Mouse (Mus musculus) forebrain, postnatal 0 days (tissue): ENCODE data around the gene Glrx2. TPM values are rescaled to one million over a fixed set of nuclear protein-coding genes. Genes with fewer than 3 reads are reported as not detected.

Source experiments
- ATAC-seq: fragments of 200-750 bp; cut with Nextera tagmentation; 2 replicates; pipeline ENCODE4 v1.8.0; 2017; ENCODE audit warnings: mild to moderate bottlenecking, moderate library complexity
- DNase-seq: peaks from one replicate; pipeline ENCODE4 v3.0.0-alpha.2; 2015
- H3K27ac ChIP-seq: fragments of 300-500 bp; sonication (generic); 2 replicates; pipeline ENCODE4 v1.5.1; 2014; ENCODE audit warnings: low read depth, mild to moderate bottlenecking, antibody characterized with exemption, low read length, moderate library complexity, mixed read lengths
- H3K27me3 ChIP-seq: fragments of 300-500 bp; sonication (generic); 2 replicates; pipeline ENCODE4 v1.6.1; 2014; ENCODE audit warnings: mild to moderate bottlenecking, low read length, mixed read lengths; ENCODE audit not compliant: insufficient read depth
- H3K36me3 ChIP-seq: fragments of 300-500 bp; sonication (generic); 2 replicates; pipeline ENCODE4 v1.6.1; 2014; ENCODE audit warnings: mild to moderate bottlenecking, moderate library complexity; ENCODE audit not compliant: insufficient read depth
- H3K4me1 ChIP-seq: fragments of 300-500 bp; sonication (generic); 2 replicates; pipeline ENCODE4 v1.6.1; 2014; ENCODE audit warnings: antibody characterized with exemption; ENCODE audit not compliant: insufficient read depth
- H3K4me2 ChIP-seq: fragments of 300-500 bp; sonication (generic); 2 replicates; pipeline ENCODE4 v1.6.1; 2014; ENCODE audit warnings: low read depth, mild to moderate bottlenecking, moderate library complexity
- H3K4me3 ChIP-seq: fragments of 300-500 bp; sonication (generic); 2 replicates; pipeline ENCODE4 v1.5.1; 2014; ENCODE audit warnings: low read depth, low read length, mixed read lengths
- H3K9ac ChIP-seq: fragments of 300-500 bp; sonication (generic); 2 replicates; pipeline ENCODE4 v1.6.1; 2014; ENCODE audit warnings: mild to moderate bottlenecking
- H3K9me3 ChIP-seq: fragments of 300-500 bp; sonication (generic); 2 replicates; pipeline ENCODE4 v1.6.1; 2016; ENCODE audit warnings: low read length
- CTCF ChIP-seq: sonication (generic); IDR thresholded peaks from 2 replicates; pipeline ENCODE4 v1.5.1; 2016; ENCODE audit warnings: antibody characterized with exemption, control low read depth, low read depth
- WGBS: fragments of 180-500 bp; shearing (Covaris S2); extraction: QIAGEN DNeasy Blood & Tissue Kit; methylation state at CpG from one replicate; pipeline ENCODE4 v1.1.7; 2014; 5-methylcytosine and 5-hydroxymethylcytosine counted together
- polyA plus RNA-seq: library from polyadenylated mRNA; unstranded; fragments of >200 nt; fragmentation: Nextera tagmentation; extraction: Ambion mirVana; gene quantifications from 2 replicates; pipeline ENCODE4 v1.2.1, GENCODE M21; 2015
- total RNA-seq: library from RNA; depleted of rRNA; stranded (reverse); fragments of >200 nt; gene quantifications from 2 replicates; pipeline ENCODE4 v1.2.3, GENCODE M21; 2014

Glrx2 gene
- total and polyA plus RNA-seq, 2 experiments from 2014 or later: 42.8 to 135 TPM

GRCm38 (mm10) chr1:143745871-143746270 lies 29.7 kb downstream of the Glrx2 start:
- no peak for DNase-seq
- WGBS: 93% methylated on average over 10 of the region's 10 CpGs

GRCm38 (mm10) chr1:143762159-143762558 lies 46.0 kb downstream of the Glrx2 start:
- no peaks in the 10 kb centered on the region for H3K4me1 ChIP-seq
- H3K27ac ChIP-seq: no peak overlapping the region
- TF ChIP-seq CTCF: no peak
- peaks cover 68% of the 10 kb centered on the region for H3K36me3 ChIP-seq
- no peaks in the 10 kb centered on the region for H3K27me3 ChIP-seq
- no peak overlapping the region for H3K9ac ChIP-seq
- ATAC-seq: no peak
- H3K4me2 ChIP-seq: no peak overlapping the region
- no peak overlapping the region for H3K4me3 ChIP-seq
- no peak for DNase-seq
- 96% methylated on average over 8 of the region's 8 CpGs for whole genome bisulfite sequencing
- H3K9me3 ChIP-seq: no peaks in the 10 kb centered on the region

More at GRCm38 (mm10) chr1:143745871-143746270, 29.7 kb downstream of the Glrx2 start:
- Histone ChIP-seq H3K9me3 (no peaks in the 10 kb centered on the region), H3K27ac (no peak overlapping the region), H3K4me1 (0 out of 2 replicates have a peak, but pooled peaks cover 5% of the 10 kb centered on the region), H3K9ac (no peak overlapping the region), H3K4me3 (no peak overlapping the region), H3K36me3 (peaks cover 54% of the 10 kb centered on the region), H3K4me2 (no peak overlapping the region), H3K27me3 (no peaks in the 10 kb centered on the region)
- no peak for ATAC-seq
- TF ChIP-seq CTCF: no peak

- ATAC-seq: no peak
- Histone ChIP-seq H3K36me3 (peaks cover 52% of the 10 kb centered on the region), H3K4me2 (no peak overlapping the region), H3K27ac (no peak overlapping the region), H3K9ac (no peak overlapping the region), H3K9me3 (no peaks in the 10 kb centered on the region), H3K4me3 (no peak overlapping the region), H3K4me1 (no peaks in the 10 kb centered on the region), H3K27me3 (no peaks in the 10 kb centered on the region)
- WGBS: 61% methylated on average over 1 of the region's 1 CpGs
- DNase-seq: no peak
- TF ChIP-seq CTCF: peak; percentile 48
Observed at GRCm38 (mm10) chr1:143764443-143764842, 48.3 kb downstream of the Glrx2 start.

GRCm38 (mm10) chr1:143765801-143766200 lies 49.7 kb downstream of the Glrx2 start:
- Histone ChIP-seq H3K9me3 (no peaks in the 10 kb centered on the region), H3K9ac (no peak overlapping the region), H3K27ac (no peak overlapping the region), H3K4me2 (no peak overlapping the region), H3K27me3 (no peaks in the 10 kb centered on the region), H3K36me3 (peaks cover 51% of the 10 kb centered on the region), H3K4me3 (no peak overlapping the region), H3K4me1 (no peaks in the 10 kb centered on the region)
- DNase-seq: no peak
- 87% methylated on average over 4 of the region's 4 CpGs for WGBS
- no peak for ATAC-seq
- TF ChIP-seq CTCF: no peak

- WGBS: 94% methylated on average over 6 of the region's 6 CpGs
- H3K4me2 ChIP-seq: no peak overlapping the region
- ATAC-seq: no peak
- H3K27ac ChIP-seq: no peak overlapping the region
- peaks cover 47% of the 10 kb centered on the region for H3K36me3 ChIP-seq
- no peak for TF ChIP-seq CTCF
- no peak for DNase-seq
- H3K4me1 ChIP-seq: no peaks in the 10 kb centered on the region
- H3K4me3 ChIP-seq: no peak overlapping the region
- no peak overlapping the region for H3K9ac ChIP-seq
- H3K27me3 ChIP-seq: no peaks in the 10 kb centered on the region
- no peaks in the 10 kb centered on the region for H3K9me3 ChIP-seq
Observed at GRCm38 (mm10) chr1:143766238-143766637, 50.1 kb downstream of the Glrx2 start.

GRCm38 (mm10) chr1:143770444-143771109 lies 54.4 kb downstream of the Glrx2 start:
- DNase-seq (no peak), ATAC-seq (0 out of 2 replicates have a peak, but pooled peaks have one; percentile 32)
- no peak overlapping the region for H3K4me2 ChIP-seq
- peaks cover 4% of the 10 kb centered on the region; the same call in 1 of the 2 replicates for H3K4me1 ChIP-seq
- TF ChIP-seq CTCF: no peak
- no peak overlapping the region for H3K9ac ChIP-seq
- no peak overlapping the region for H3K4me3 ChIP-seq
- H3K9me3 ChIP-seq: no peaks in the 10 kb centered on the region
- H3K27me3 ChIP-seq: no peaks in the 10 kb centered on the region
- WGBS: 49% methylated on average over 20 of the region's 20 CpGs
- H3K27ac ChIP-seq: no peak overlapping the region
- H3K36me3 ChIP-seq: peaks cover 29% of the 10 kb centered on the region

GRCm38 (mm10) chr1:143773082-143773481 lies 56.9 kb downstream of the Glrx2 start:
- Histone ChIP-seq H3K4me2 (no peak overlapping the region), H3K36me3 (peaks cover 16% of the 10 kb centered on the region), H3K9me3 (no peaks in the 10 kb centered on the region), H3K27me3 (no peaks in the 10 kb centered on the region), H3K4me1 (peaks cover 9% of the 10 kb centered on the region; the same call in 1 of the 2 replicates), H3K4me3 (no peak overlapping the region), H3K27ac (no peak overlapping the region), H3K9ac (no peak overlapping the region)
- no peak for ATAC-seq
- DNase-seq: no peak
- WGBS: 56% methylated on average over 7 of the region's 7 CpGs
- no peak for TF ChIP-seq CTCF
